In genomic region chr13:24862520-24862919, GRCm38 (mm10) we compare ENCODE assay signal across 8 mouse cellular contexts. TPM values are rescaled to one million over a fixed set of nuclear protein-coding genes. Genes with fewer than 3 reads are reported as not detected.
A peak's percentile ranks its signal among the peaks of the same experiment; 100 is the strongest.
DNase-seq lines count a peak whose midpoint lies in the region; ATAC-seq and TF ChIP-seq lines count a peak whose summit lies in the region.

No protein-coding gene starts in this region.

- no peaks in the 10 kb centered on the region for H3K9me3 ChIP-seq in midbrain, postnatal 0 days (ENCODE audit: low read length)
- no peaks in the 10 kb centered on the region for H3K9me3 ChIP-seq in midbrain, embryonic 16.5 days (replicated peaks; ENCODE audit: control insufficient read depth, low read length, poor library complexity, severe bottlenecking)
- H3K9me3 ChIP-seq in liver, embryonic 16.5 days (replicated peaks; ENCODE audit: control insufficient read depth, low read length) = no peaks in the 10 kb centered on the region
- no peaks in the 10 kb centered on the region for H3K9me3 ChIP-seq in forebrain, embryonic 13.5 days (replicated peaks)

- no peak for TF ChIP-seq POLR2A in cortical plate, adult 2 months (IDR thresholded peaks at IDR 0.05; ENCODE audit: extremely low read depth, insufficient read depth, low read length)

- no peak for DNase-seq in midbrain, postnatal 0 days (ENCODE audit: low spot score)
- peak; percentile 57 to 59 for DNase-seq in adrenal gland, adult 18-20 months (ENCODE audit: low spot score in 2 of 2)
- peak; percentile 67 for DNase-seq in kidney, postnatal 10 days
- peak; percentile 25 to 42 for DNase-seq in spleen, postnatal 14 days (ENCODE audit: low spot score in 2 of 2)

- H3K36me3 ChIP-seq in midbrain, postnatal 0 days (ENCODE audit: insufficient read depth, low read length) = peaks cover 4% of the 10 kb centered on the region
- no peaks in the 10 kb centered on the region; the same call in 1 of the 2 replicates for H3K36me3 ChIP-seq in midbrain, embryonic 16.5 days (ENCODE audit: control insufficient read depth, insufficient read depth, low read length)
- no peaks in the 10 kb centered on the region for H3K36me3 ChIP-seq in liver, embryonic 16.5 days (ENCODE audit: control insufficient read depth, insufficient read depth)
- H3K36me3 ChIP-seq in forebrain, embryonic 13.5 days (ENCODE audit: poor library complexity, severe bottlenecking) = no peaks in the 10 kb centered on the region

- H3K9ac ChIP-seq in midbrain, postnatal 0 days (replicated peaks; ENCODE audit: low read length, poor library complexity, severe bottlenecking) = no peak overlapping the region
- H3K9ac ChIP-seq in midbrain, embryonic 16.5 days (ENCODE audit: low read depth, low read length) = no peak overlapping the region
- H3K9ac ChIP-seq in liver, embryonic 16.5 days (ENCODE audit: low read depth, low read length) = no peak overlapping the region
- H3K9ac ChIP-seq in forebrain, embryonic 13.5 days = no peak overlapping the region

- H3K27ac ChIP-seq in midbrain, postnatal 0 days (ENCODE audit: low read depth, low read length) = no peak overlapping the region
- no peak overlapping the region for H3K27ac ChIP-seq in midbrain, embryonic 16.5 days (ENCODE audit: low read length)
- no peak overlapping the region for H3K27ac ChIP-seq in cortical plate, adult 2 months (ENCODE audit: insufficient read depth, low read length)
- H3K27ac ChIP-seq in liver, embryonic 16.5 days (ENCODE audit: low read length) = no peak overlapping the region
- no peak overlapping the region for H3K27ac ChIP-seq in forebrain, embryonic 13.5 days

- H3K4me2 ChIP-seq in midbrain, postnatal 0 days (ENCODE audit: low read depth, low read length, poor library complexity, severe bottlenecking) = no peak overlapping the region
- H3K4me2 ChIP-seq in midbrain, embryonic 16.5 days (ENCODE audit: low read length) = no peak overlapping the region
- no peak overlapping the region for H3K4me2 ChIP-seq in liver, embryonic 16.5 days (ENCODE audit: low read depth, low read length)
- no peak overlapping the region for H3K4me2 ChIP-seq in forebrain, embryonic 13.5 days

- H3K27me3 ChIP-seq in midbrain, postnatal 0 days (ENCODE audit: insufficient read depth, low read length) = no peaks in the 10 kb centered on the region
- H3K27me3 ChIP-seq in midbrain, embryonic 16.5 days (ENCODE audit: control insufficient read depth, insufficient read depth, low read depth, low read length) = no peaks in the 10 kb centered on the region
- no peaks in the 10 kb centered on the region for H3K27me3 ChIP-seq in liver, embryonic 16.5 days (ENCODE audit: control insufficient read depth, insufficient read depth, low read depth, low read length)
- no peaks in the 10 kb centered on the region for H3K27me3 ChIP-seq in forebrain, embryonic 13.5 days

- peak; percentile 37 for TF ChIP-seq CTCF in midbrain, postnatal 0 days (IDR thresholded peaks at IDR 0.05)
- TF ChIP-seq CTCF in cortical plate, adult 2 months (IDR thresholded peaks at IDR 0.05; ENCODE audit: extremely low read depth, insufficient read depth, low read length) = peak; percentile 31; the same call in 1 of the 2 replicates

- no peak for ATAC-seq in midbrain, postnatal 0 days (ENCODE audit: low FRiP score)
- ATAC-seq in midbrain, embryonic 16.5 days = no peak
- ATAC-seq in liver, embryonic 16.5 days (ENCODE audit: low read depth) = 0 out of 2 replicates have a peak, but pooled peaks have one; percentile 37
- ATAC-seq in forebrain, embryonic 13.5 days = no peak

- H3K4me3 ChIP-seq in midbrain, postnatal 0 days (ENCODE audit: low read depth, low read length) = no peak overlapping the region
- no peak overlapping the region for H3K4me3 ChIP-seq in midbrain, embryonic 16.5 days (ENCODE audit: low read depth, low read length)
- no peak overlapping the region for H3K4me3 ChIP-seq in cortical plate, adult 2 months (ENCODE audit: insufficient read depth, low read length)
- no peak overlapping the region for H3K4me3 ChIP-seq in liver, embryonic 16.5 days (ENCODE audit: low read depth, low read length)
- no peak overlapping the region for H3K4me3 ChIP-seq in forebrain, embryonic 13.5 days

- 66% methylated on average over 7 of the region's 7 CpGs for WGBS in midbrain, postnatal 0 days
- WGBS in midbrain, embryonic 16.5 days = 62% methylated on average over 7 of the region's 7 CpGs
- WGBS in liver, embryonic 16.5 days (ENCODE audit: insufficient replicate concordance) = 46% methylated on average over 7 of the region's 7 CpGs
- 64% methylated on average over 7 of the region's 7 CpGs for WGBS in forebrain, embryonic 13.5 days

- no peaks in the 10 kb centered on the region for H3K4me1 ChIP-seq in midbrain, postnatal 0 days (ENCODE audit: insufficient read depth, low read length)
- no peaks in the 10 kb centered on the region for H3K4me1 ChIP-seq in midbrain, embryonic 16.5 days (ENCODE audit: control insufficient read depth, insufficient read depth, low read length)
- H3K4me1 ChIP-seq in cortical plate, adult 2 months (ENCODE audit: control insufficient read depth, insufficient read depth, low read length) = no peaks in the 10 kb centered on the region
- peaks cover 5% of the 10 kb centered on the region; the same call in 1 of the 2 replicates for H3K4me1 ChIP-seq in liver, embryonic 16.5 days (ENCODE audit: control insufficient read depth, low read depth, low read length)
- H3K4me1 ChIP-seq in forebrain, embryonic 13.5 days = no peaks in the 10 kb centered on the region

RNA-seq across cellular contexts. Expression of gene D130043K22Rik, which starts 17.6 kb away (rescaled TPM):
- 13.5 and 13.8 TPM in 2 replicates for total RNA-seq in midbrain, postnatal 0 days (2014; rRNA removed)
- 7.7 and 9.4 TPM in 2 replicates for polyA plus RNA-seq in midbrain, postnatal 0 days (2015; fragmentation: Nextera tagmentation; extraction: Ambion mirVana)
- polyA plus RNA-seq in midbrain, embryonic 16.5 days (2015; fragmentation: Nextera tagmentation; extraction: Ambion mirVana) = 8.9 and 10.2 TPM in 2 replicates
- total RNA-seq in adrenal gland, adult 18-20 months (2021) = under 1 TPM; 0.51 to 0.66 TPM
- polyA plus RNA-seq in cortical plate, adult 2 months (2012; rRNA removed) = 16.4 and 16.8 TPM in 2 replicates
- polyA plus RNA-seq in liver, embryonic 16.5 days (2015; fragmentation: Nextera tagmentation; extraction: Ambion mirVana) = 0.12 and 0.27 TPM in 2 replicates
- 0.96 and 1.4 TPM in 2 replicates for polyA plus RNA-seq in forebrain, embryonic 13.5 days (2015; fragmentation: Nextera tagmentation; extraction: Ambion mirVana)

RNA-seq across cellular contexts. Expression of gene Tdp2, which starts 31.0 kb away (rescaled TPM):
- total RNA-seq in midbrain, postnatal 0 days (2014; rRNA removed) = 26.6 and 27.0 TPM in 2 replicates
- polyA plus RNA-seq in midbrain, postnatal 0 days (2015; fragmentation: Nextera tagmentation; extraction: Ambion mirVana) = 25.5 and 28.5 TPM in 2 replicates
- polyA plus RNA-seq in midbrain, embryonic 16.5 days (2015; fragmentation: Nextera tagmentation; extraction: Ambion mirVana) = 26.5 and 32.0 TPM in 2 replicates
- 10 to 100 TPM; 15.8 to 19.8 TPM for total RNA-seq in adrenal gland, adult 18-20 months (2021)
- 25.2 and 28.8 TPM in 2 replicates for polyA plus RNA-seq in cortical plate, adult 2 months (2012; rRNA removed)
- 19.6 and 22.3 TPM in 2 replicates for polyA plus RNA-seq in liver, embryonic 16.5 days (2015; fragmentation: Nextera tagmentation; extraction: Ambion mirVana)
- polyA plus RNA-seq in forebrain, embryonic 13.5 days (2015; fragmentation: Nextera tagmentation; extraction: Ambion mirVana) = 58.3 TPM in 2 replicates

RNA-seq across cellular contexts. Expression of gene Acot13, which starts 31.2 kb away (rescaled TPM):
- total RNA-seq in midbrain, postnatal 0 days (2014; rRNA removed) = 15.1 and 25.4 TPM in 2 replicates
- polyA plus RNA-seq in midbrain, postnatal 0 days (2015; fragmentation: Nextera tagmentation; extraction: Ambion mirVana) = 60.2 and 67.1 TPM in 2 replicates
- polyA plus RNA-seq in midbrain, embryonic 16.5 days (2015; fragmentation: Nextera tagmentation; extraction: Ambion mirVana) = 49.6 and 53.3 TPM in 2 replicates
- 10 to 100 TPM; 67.1 to 80.5 TPM for total RNA-seq in adrenal gland, adult 18-20 months (2021)
- 153 and 169 TPM in 2 replicates for polyA plus RNA-seq in cortical plate, adult 2 months (2012; rRNA removed)
- 56.0 and 56.9 TPM in 2 replicates for polyA plus RNA-seq in liver, embryonic 16.5 days (2015; fragmentation: Nextera tagmentation; extraction: Ambion mirVana)
- polyA plus RNA-seq in forebrain, embryonic 13.5 days (2015; fragmentation: Nextera tagmentation; extraction: Ambion mirVana) = 63.6 and 66.5 TPM in 2 replicates
